Mouse (Mus musculus): ENCODE measurements at regions not wholly inside any gene's neighbourhood (a gene's known extent, or its start where the extent isn't known, plus 50 kb on each side); places are given as distances from the start of the nearest gene placed in this dataset.
A peak's percentile ranks its signal among the peaks of the same experiment; 100 is the strongest.

- DNase-seq (ENCODE audit: low spot score) = no peak
Measured at GRCm38 (mm10) chr1:47854372-47854771, 961.7 kb upstream of the Slc39a10 start.

- DNase-seq (ENCODE audit: low spot score) = no peak
Measured at GRCm38 (mm10) chr1:47853911-47854310, 961.3 kb upstream of the Slc39a10 start.

GRCm38 (mm10) chr1:47840811-47841210, 948.2 kb upstream of the Slc39a10 start:
- DNase-seq (ENCODE audit: low spot score) = no peak

- no peak for DNase-seq (ENCODE audit: low spot score)
Measured at GRCm38 (mm10) chr1:47834072-47834471, 941.4 kb upstream of the Slc39a10 start.

- DNase-seq (ENCODE audit: low spot score) = no peak
Measured at GRCm38 (mm10) chr1:47827206-47827605, 934.6 kb upstream of the Slc39a10 start.

GRCm38 (mm10) chr1:47809508-47809907, 916.9 kb upstream of the Slc39a10 start:
- DNase-seq (ENCODE audit: low spot score) = peak; percentile 6

GRCm38 (mm10) chr1:47794763-47795162, 902.1 kb upstream of the Slc39a10 start:
- DNase-seq (ENCODE audit: low spot score) = no peak
